Mouse (Mus musculus): Measurements from ENCODE around the gene Tm9sf4. TPM values are rescaled to one million over a fixed set of nuclear protein-coding genes. Genes with fewer than 3 reads are reported as not detected.

Tm9sf4 gene
- total RNA-seq, 2 experiments from 2014 or later = 118 to 120 TPM

GRCm38 (mm10) chr2:153151026-153151425 lies 10.1 kb upstream of the Tm9sf4 start:
- intact Hi-C loops (cut with DNase I) = no loop called here
- DNase-seq (ENCODE audit: low spot score in 2 of 2) = peak in 1 of 2 experiments; percentile 33

- DNase-seq (ENCODE audit: low spot score in 2 of 2) = no peak
- intact Hi-C loops (cut with DNase I) = no loop called here
Measured at GRCm38 (mm10) chr2:153151926-153152665, 9.0 kb upstream of the Tm9sf4 start.

- intact Hi-C loops (cut with DNase I) = no loop called here
Measured at GRCm38 (mm10) chr2:153153033-153153450, 8.1 kb upstream of the Tm9sf4 start.

GRCm38 (mm10) chr2:153157270-153157669 lies 3.8 kb upstream of the Tm9sf4 start:
- DNase-seq (ENCODE audit: low spot score in 2 of 2) = peak in 1 of 2 experiments; percentile 42
- intact Hi-C loops (cut with DNase I) = no loop called here

More at GRCm38 (mm10) chr2:153153033-153153450, 8.1 kb upstream of the Tm9sf4 start:
- DNase-seq (ENCODE audit: low spot score in 2 of 2) = no peak

GRCm38 (mm10) chr2:153160133-153160532 lies 970 bp upstream of the Tm9sf4 start:
- DNase-seq (ENCODE audit: low spot score in 2 of 2) = no peak
- intact Hi-C loops (cut with DNase I) = loop anchor here (2.0 kb wide), 1 partner anchor 79 kb away; no protein-coding TSS in a partner anchor

GRCm38 (mm10) chr2:153161684-153162080 lies 579 bp downstream of the Tm9sf4 start:
- intact Hi-C loops (cut with DNase I) = loop anchor here (2.0 kb wide), 1 partner anchor 77 kb away; no protein-coding TSS in a partner anchor
- peak; percentile 37 to 43 for DNase-seq (ENCODE audit: low spot score in 2 of 2)

- intact Hi-C loops (cut with DNase I) = no loop called here
- no peak for DNase-seq (ENCODE audit: low spot score in 2 of 2)
Measured at GRCm38 (mm10) chr2:153167136-153167535, 6.0 kb downstream of the Tm9sf4 start.

GRCm38 (mm10) chr2:153168134-153168820 lies 7.2 kb downstream of the Tm9sf4 start:
- no peak for DNase-seq (ENCODE audit: low spot score in 2 of 2)
- intact Hi-C loops (cut with DNase I) = no loop called here

- no peak for DNase-seq (ENCODE audit: low spot score in 2 of 2)
- intact Hi-C loops (cut with DNase I) = no loop called here
Measured at GRCm38 (mm10) chr2:153170490-153171224, 9.6 kb downstream of the Tm9sf4 start.

GRCm38 (mm10) chr2:153171966-153172365 lies 10.9 kb downstream of the Tm9sf4 start:
- DNase-seq (ENCODE audit: low spot score in 2 of 2) = no peak
- intact Hi-C loops (cut with DNase I) = no loop called here

- intact Hi-C loops (cut with DNase I) = no loop called here
- DNase-seq (ENCODE audit: low spot score in 2 of 2) = no peak
Measured at GRCm38 (mm10) chr2:153175995-153176570, 15.0 kb downstream of the Tm9sf4 start.

GRCm38 (mm10) chr2:153177188-153177587 lies 16.1 kb downstream of the Tm9sf4 start:
- intact Hi-C loops (cut with DNase I) = no loop called here

GRCm38 (mm10) chr2:153179126-153179860 lies 18.2 kb downstream of the Tm9sf4 start:
- intact Hi-C loops (cut with DNase I) = no loop called here
- peak; percentile 11 to 19 for DNase-seq (ENCODE audit: low spot score in 2 of 2)

More at GRCm38 (mm10) chr2:153177188-153177587, 16.1 kb downstream of the Tm9sf4 start:
- no peak for DNase-seq (ENCODE audit: low spot score in 2 of 2)

- intact Hi-C loops (cut with DNase I) = no loop called here
- no peak for DNase-seq (ENCODE audit: low spot score in 2 of 2)
Measured at GRCm38 (mm10) chr2:153179961-153180360, 18.9 kb downstream of the Tm9sf4 start.

- DNase-seq (ENCODE audit: low spot score in 2 of 2) = peak; percentile 40 to 43
- intact Hi-C loops (cut with DNase I) = no loop called here
Measured at GRCm38 (mm10) chr2:153186176-153186591, 25.1 kb downstream of the Tm9sf4 start.

- DNase-seq (ENCODE audit: low spot score in 2 of 2) = no peak
- intact Hi-C loops (cut with DNase I) = no loop called here
Measured at GRCm38 (mm10) chr2:153187848-153188247, 26.7 kb downstream of the Tm9sf4 start.

- no peak for DNase-seq (ENCODE audit: low spot score in 2 of 2)
- intact Hi-C loops (cut with DNase I) = no loop called here
Measured at GRCm38 (mm10) chr2:153191242-153191641, 30.1 kb downstream of the Tm9sf4 start.

GRCm38 (mm10) chr2:153194255-153194654 lies 33.2 kb downstream of the Tm9sf4 start:
- no peak for DNase-seq (ENCODE audit: low spot score in 2 of 2)
- intact Hi-C loops (cut with DNase I) = no loop called here

GRCm38 (mm10) chr2:153198485-153198884 lies 37.4 kb downstream of the Tm9sf4 start:
- no peak for DNase-seq (ENCODE audit: low spot score in 2 of 2)
- intact Hi-C loops (cut with DNase I) = no loop called here

Data from left cerebral cortex, postnatal 14 days (tissue).